Mouse (Mus musculus) layer of hippocampus, adult 11-12 months (tissue): ENCODE measurements at regions not wholly inside any gene's neighbourhood (a gene's known extent, or its start where the extent isn't known, plus 50 kb on each side); places are given as distances from the start of the nearest gene placed in this dataset.
A peak's percentile ranks its signal among the peaks of the same experiment; 100 is the strongest.
"Not testable (repeated sequence)": the region's sequence is repeated elsewhere in the genome, so short reads cannot be mapped to it uniquely, and the experiment has no call there.

Experiments used
- DNase-seq: peaks from one replicate; pipeline ENCODE4 v3.0.0; 2022; ENCODE audit warnings: low spot score

DNA sequence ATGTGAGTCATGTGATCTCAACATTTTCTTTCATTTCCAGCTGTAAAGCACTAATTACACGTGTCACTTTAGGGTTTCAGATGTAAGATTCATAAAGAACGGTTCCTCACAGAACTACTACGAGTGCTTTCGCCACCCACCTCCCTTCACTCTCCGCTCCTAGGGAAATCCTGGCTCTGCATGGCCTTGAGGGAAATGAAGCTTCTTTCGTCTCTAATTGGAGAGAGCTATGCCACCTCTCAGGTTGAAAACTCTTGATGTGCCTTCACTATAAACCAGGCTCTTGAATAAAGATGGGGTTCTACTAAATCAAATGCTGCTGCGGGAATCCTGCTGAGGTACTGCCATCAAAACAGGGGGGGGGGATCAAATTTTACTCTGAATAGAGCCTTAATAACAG is 686.0 kb upstream of the Hs3st1 start:
- DNase-seq = no peak

DNA sequence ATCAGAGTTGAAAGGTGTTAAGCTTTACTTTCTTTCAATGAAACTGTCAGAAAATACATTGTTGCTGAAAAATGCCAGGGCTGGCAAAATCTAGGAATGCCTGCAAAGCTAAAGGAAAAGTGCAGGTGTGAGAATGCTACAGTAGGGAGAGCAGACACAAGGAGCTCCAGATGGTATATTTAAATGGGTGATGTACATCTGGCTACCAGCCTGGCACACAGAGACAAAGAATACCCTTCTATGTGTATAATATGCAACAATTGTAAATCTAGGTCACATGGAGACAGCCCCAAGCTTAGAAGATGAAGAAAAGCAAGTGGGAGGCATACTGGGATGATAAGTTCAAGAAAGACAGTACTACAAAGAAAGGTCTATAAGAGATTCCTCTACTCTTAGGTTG is 647.4 kb upstream of the Hs3st1 start:
- peak; percentile 11 for DNase-seq

DNA sequence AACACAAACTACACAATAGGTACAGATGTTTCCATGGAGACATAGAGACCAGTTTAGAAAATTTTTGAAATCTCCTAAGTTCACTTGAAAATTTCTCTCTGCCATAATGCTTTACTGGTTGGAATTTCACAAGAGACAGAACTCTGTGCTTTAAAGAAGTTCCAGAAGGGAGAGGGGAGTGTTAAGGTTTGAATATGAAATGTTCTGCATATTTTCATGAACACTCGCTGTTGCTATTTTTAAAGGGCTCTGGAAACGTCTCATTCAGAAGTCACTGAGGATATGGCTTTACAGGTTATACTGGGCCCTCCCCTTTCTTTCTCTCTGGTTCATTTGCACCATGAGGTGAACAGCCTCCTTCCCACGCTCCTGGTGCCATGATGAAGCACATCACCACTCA is 639.5 kb upstream of the Hs3st1 start:
- no peak for DNase-seq

DNA sequence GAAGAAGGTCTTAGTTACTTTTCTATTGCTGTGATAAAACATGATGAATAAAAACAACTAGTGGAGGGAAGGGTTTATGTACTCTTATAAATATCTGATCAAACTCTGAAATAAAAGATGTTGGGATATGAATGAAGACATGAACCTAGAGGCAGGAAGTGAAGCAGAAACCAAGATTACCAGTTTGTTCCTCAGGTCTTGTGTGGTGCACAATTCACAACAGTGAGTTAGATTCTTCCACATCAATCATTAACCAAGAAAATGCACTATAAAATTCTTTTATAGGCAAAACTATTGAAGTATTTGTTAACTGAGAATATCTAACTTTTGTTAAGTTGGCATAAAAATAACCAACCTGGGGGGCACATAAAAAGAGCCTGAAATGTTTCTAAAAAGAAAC is 634.3 kb upstream of the Hs3st1 start:
- no peak for DNase-seq

DNA sequence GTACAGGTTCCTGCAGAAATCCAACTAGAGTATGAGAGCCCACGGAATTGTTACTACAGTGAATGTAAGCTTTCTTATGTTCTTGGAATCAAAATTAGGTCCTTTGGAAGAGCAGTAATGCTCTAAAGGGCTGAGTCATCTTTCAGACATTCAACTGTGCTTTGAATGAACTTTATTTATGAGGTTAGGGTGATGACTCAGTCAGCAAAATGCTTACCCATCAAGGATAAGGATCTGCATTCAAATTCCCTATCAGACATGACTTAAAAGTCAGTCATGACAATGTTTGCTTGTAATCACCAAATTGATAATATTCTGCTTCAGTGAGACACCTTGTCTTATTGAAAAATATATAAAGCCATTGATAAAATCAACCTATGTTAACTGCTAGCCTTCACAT is 611.7 kb upstream of the Hs3st1 start:
- DNase-seq = no peak

DNA sequence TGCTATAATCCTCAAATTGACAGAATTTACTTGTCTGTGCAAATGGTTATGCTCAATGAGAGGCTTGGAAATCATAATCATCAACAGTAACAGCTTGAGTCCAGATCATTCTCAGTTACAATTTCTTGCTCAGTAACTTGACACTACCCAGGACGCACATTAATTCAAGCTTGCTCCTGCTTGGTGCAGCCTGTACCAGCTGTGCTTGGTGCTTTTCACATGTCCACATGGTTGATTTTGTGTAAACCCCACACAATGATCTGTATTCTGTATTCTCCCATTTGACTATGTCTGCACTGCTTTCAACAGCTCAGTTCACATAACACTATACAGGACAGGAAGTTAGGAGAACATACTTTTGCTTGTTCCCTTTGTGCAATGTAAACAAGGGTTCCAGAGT is 576.0 kb upstream of the Hs3st1 start:
- DNase-seq = no peak

DNA sequence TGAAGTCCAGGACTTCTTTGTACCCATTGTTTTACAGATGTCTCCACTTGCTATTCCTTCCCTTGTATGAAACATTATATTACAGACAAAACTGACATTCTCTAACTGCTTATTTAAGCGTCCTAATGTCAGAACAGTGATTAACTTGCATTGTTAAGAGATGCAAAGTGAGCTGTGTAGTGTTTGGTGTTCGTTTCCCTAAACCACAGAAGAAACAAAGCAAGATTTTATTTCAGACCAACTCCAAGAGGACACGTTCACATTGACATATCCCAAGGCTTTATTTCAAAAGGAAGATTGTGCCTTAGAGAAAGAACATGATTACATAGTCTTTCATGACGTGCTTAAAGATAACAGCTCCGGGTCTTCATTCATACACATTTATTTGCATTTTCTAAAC is 553.2 kb upstream of the Hs3st1 start:
- no peak for DNase-seq

DNA sequence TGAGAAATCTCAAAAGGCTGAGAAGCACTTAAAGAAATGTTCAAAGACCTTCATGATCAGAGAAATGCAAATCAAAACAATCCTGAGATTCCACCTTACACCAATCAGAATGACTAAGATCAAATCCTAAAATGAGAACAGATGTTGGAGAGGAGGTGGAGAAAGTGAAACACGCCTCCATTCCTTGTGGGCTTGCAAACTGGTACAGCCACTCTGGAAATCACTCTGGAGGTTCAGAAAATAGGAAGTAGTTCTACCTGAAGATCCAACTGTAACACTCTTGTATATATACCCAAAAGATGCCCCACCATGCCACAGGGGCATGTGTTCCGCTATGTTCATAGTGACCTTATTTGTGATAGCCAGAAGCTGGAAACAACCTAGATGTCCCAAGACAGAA is 549.5 kb upstream of the Hs3st1 start:
- not testable (repeated sequence) for DNase-seq

DNA sequence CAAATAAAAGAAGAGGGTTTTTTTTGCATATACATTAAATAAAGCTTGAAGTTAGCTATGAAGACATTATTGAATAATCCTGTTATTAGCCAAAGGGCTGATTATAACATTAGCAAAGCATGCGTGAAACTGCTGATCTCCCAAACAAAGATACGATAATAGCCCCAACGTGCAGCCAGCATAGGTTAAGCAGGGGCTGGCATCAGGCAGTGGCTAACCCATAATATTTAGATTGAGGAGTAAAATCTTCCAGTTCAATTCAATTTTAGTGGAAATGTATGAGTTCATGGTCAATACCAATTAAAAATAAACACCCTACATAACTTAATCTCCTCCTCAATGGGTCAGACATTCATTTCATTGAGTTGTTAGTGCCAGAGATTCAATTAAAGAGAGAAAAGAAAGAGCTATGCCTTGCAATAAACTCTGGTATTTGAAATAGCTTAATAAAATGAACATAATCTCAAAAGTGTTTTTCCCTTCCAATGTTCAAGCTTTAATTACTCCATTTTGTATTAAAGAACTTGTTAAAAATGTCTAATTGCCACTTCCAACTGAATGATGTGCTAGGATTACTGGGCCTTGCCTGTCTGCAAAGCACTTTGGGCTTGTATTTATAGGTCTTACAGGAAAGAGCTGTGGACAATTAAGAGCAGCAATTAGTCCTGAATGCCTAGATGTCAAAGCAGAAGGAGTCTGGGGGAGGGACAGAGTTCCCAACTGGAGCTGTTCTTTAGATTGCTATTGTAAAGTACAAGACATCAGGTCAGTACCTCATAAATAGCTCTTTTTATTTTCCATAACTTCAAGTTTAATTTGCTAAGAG is 539.8 kb upstream of the Hs3st1 start:
- no peak for DNase-seq

DNA sequence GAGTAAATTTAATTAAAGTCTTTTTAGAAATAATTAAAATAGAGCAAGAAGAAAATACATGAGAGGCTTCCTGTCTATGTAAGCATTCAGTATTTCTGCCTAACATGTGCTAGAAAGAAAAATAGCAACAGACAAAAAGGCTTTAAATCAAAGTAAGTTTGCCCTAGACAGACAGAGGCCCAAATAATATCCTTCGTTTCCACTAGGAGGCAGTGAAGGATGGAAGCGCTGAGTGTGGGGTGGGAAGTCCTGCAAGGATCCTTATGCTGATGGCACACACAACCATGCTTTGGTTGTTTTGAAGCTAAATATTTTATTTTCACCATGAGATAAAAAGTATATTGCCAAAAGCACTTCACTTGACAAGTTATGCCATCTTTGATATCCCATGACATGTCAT is 527.1 kb upstream of the Hs3st1 start:
- DNase-seq = no peak

DNA sequence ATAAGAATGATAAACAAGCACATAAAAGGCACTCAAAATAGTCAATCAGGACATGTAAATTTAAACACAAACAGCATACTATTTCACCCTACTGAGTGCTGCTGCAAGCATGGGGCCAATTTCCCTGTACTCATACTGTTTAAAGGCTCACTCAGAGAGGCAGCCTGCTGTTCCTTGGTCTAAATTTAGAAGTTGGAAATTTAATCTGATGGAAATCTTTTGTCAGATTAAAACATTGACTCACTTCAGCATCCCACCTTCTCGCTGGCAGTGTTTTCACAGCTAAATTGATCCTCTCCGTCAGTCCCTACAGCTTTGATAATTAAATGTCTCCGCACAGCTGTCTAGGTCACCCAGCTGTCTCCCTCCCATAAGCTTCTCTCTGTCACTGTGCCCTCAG is 491.4 kb upstream of the Hs3st1 start:
- peak; percentile 14 for DNase-seq
